Mouse (Mus musculus): Measurements from ENCODE around the gene Tnfsfm13.
"Not testable (repeated sequence)": the region's sequence is repeated elsewhere in the genome, so short reads cannot be mapped to it uniquely, and the experiment has no call there.

The Tnfsfm13 gene

DNA sequence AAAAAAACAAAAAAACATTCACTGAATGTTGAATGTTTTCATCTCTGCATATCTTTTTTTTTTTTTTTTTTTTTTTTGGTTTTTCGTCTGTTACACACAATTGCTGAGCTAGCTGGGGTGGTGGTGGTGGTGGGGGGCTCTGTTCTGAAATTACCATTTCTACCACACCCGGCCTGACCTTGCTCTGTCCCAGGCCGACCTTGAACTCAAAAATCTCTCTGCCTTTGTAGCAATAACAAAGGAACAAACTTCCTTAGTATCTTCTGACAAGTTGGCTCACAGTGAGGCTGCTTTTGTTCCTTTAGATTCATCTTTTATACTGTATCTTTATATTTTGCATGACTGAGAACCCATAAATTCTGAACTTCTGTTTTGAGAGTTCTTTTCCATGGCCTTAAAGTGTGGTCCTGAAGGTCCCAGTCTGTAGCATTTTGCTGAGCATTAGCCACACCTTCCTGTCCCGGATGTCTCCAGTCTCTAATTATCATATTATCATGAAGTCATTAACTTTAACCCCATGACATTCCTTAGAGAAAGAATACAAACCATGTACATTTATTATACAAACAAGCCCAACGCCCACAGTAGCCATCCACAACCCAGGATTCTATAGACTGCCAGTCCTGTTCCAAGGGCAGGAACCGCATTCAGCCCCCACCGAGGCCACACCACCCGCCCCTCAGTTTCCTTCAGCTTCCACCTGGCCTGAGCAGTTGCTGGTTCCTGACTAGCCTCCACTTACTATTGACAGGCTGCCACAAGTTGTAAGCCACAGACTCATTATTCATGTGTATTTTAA lies 8.1 kb upstream of the Tnfsfm13 start:
- no peak for DNase-seq

GRCm38 (mm10) chr11:69703381-69703780 lies 7.5 kb upstream of the Tnfsfm13 start:
- not testable (repeated sequence) for DNase-seq

GRCm38 (mm10) chr11:69702886-69703285 lies 7.0 kb upstream of the Tnfsfm13 start:
- DNase-seq: not testable (repeated sequence)

- DNase-seq: no peak
Observed at GRCm38 (mm10) chr11:69699595-69699994, 3.7 kb upstream of the Tnfsfm13 start.

GRCm38 (mm10) chr11:69698574-69698973 lies 2.7 kb upstream of the Tnfsfm13 start:
- DNase-seq: no peak

GRCm38 (mm10) chr11:69697396-69697795 lies 1.5 kb upstream of the Tnfsfm13 start:
- DNase-seq: no peak

- DNase-seq: no peak
Observed at GRCm38 (mm10) chr11:69695046-69695360, 895 bp downstream of the Tnfsfm13 start.

- no peak for DNase-seq
Observed at GRCm38 (mm10) chr11:69693421-69693965, 2.4 kb downstream of the Tnfsfm13 start.

DNA sequence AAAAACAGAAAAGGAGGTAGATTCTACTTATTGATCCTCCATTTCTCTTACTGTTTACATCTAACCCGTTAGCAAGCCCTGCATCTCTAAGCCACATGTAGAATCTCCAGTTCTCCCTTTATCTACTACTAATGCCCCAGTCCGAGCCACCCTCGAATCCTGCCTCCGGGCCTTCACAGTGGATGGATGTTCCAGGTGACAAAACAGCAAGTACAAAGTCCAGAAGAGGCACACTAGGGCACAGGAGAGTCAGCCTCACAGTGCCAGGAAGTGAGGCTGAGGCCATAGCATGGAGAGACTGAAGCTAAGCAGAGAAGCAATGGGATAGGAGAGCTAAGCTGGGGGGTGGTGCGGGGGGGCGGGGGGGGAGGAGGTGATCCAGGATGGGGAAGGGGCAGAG lies 3.0 kb downstream of the Tnfsfm13 start:
- no peak for DNase-seq

DNA sequence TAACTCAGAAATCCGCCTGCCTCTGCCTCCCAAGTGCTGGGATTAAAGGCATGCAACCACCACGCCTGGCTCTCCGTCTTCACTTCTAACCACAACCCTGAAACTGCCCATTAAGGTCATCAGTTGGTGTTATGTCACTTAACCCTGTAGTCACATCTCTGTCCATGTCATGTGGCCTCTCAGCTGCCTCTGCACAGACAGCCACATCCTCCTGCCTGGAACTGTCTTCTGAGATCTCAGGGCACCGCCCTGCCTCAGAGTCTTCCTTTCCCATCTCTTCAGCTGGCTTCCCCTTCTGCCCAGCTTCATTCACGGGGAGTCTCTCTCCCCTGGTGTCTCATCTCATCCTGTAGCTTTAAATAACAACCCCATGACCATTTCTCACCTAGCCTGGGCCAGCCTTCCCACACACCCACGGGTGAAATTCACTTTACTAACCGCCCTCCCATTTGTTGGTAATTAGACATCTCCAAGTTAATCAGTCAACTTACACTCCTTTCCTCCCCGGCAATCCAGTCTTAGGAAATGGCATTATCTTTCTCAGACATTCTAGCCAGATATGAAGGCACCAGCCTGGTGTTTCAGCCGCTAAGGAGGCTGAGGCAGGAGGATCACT lies 3.6 kb downstream of the Tnfsfm13 start:
- DNase-seq: no peak

GRCm38 (mm10) chr11:69689891-69690290 lies 6.0 kb downstream of the Tnfsfm13 start:
- no peak for DNase-seq

GRCm38 (mm10) chr11:69687061-69687460 lies 8.8 kb downstream of the Tnfsfm13 start:
- peak in 1 of 2 experiments; percentile 50 for DNase-seq

DNA sequence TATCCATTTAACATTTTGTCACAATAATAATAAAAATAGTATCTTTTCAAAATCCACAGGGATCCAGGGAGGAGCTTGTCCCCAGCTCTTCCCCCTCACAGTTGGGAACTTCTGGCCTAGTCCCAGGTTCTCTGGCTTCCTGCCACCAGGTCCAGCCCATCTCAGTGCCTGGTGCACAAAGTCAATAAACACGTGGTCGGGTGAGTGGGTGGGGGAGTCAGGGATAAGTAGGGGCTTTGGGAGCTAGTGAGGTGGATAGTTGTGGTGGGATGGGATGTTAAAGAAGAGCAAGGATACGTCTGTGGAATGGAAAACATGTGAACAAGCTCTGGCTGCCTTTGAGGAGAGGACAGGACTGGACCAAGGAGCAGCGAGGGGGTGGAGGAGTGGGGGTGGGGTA lies 9.5 kb downstream of the Tnfsfm13 start:
- DNase-seq: peak; percentile 88 to 91

DNA sequence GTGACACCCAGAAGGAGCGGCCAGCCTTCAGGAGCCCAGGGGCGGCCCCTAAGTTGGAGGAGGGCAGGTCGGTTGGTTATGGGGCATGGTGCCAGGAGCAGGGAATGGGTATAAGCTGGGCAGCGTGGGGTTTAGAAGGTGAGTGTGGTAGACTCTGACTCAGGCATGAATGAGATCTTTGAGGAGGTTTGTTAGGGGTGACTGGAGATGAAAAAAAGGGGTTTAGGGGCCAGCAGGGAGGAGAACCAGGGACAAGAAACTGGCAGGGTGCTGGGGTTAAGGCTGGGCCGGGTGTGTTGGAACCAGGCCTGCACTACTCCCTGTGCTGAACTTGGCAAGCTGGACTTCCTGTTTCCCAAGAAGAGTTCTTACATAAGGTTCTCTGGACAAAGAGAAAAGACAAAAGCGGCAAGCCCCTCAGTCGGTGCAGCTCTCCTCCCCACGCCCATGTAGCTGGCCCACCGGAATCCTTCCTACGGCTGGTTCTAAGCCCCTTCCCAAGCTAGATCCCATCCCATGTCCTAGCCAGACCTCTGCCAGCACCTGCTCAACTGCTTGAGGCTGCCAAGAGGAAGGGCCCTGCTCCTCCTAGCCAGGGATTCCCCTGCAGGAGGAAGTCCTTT lies 10.3 kb downstream of the Tnfsfm13 start, which contains the start of gene Tnfsf13:
Tnfsf13 (minus strand) TSS at position 259 of the 623 bp plus-strand sequence.
- peak; percentile 86 to 88 for DNase-seq

GRCm38 (mm10) chr11:69684936-69685335 lies 11.0 kb downstream of the Tnfsfm13 start:
- DNase-seq: peak; percentile 52 to 56

DNA sequence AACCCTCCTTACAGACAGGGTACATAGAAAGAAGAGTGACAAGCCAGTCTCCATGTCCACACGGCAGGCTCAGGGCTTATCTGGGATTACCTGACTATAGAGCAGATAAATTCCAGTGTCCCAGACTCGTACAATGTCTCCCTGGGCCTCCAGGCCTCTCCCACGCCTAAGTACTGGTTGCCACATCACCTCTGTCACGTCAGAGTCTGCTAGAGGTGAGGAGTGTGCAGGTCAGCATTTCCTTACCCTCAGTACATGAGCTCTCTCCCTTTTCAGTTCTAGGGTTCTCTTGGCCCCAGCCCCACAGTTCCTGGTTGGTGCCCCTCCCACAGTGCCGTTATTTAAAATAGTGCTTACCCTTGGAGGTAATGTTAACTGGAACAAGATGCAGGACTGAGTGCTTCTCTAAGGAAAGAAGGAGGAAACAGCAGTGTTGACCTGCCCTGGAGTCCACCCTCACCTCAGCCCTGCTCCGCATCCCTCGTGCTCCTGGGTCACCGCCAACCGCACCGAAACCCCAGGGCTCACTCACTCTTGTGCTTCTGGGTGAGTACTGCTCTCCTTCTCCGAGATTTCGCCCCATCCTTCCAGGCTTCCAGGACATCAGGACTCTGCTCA lies 11.7 kb downstream of the Tnfsfm13 start:
- DNase-seq: peak; percentile 40 to 61

GRCm38 (mm10) chr11:69683576-69683975 lies 12.3 kb downstream of the Tnfsfm13 start:
- no peak for DNase-seq

DNA sequence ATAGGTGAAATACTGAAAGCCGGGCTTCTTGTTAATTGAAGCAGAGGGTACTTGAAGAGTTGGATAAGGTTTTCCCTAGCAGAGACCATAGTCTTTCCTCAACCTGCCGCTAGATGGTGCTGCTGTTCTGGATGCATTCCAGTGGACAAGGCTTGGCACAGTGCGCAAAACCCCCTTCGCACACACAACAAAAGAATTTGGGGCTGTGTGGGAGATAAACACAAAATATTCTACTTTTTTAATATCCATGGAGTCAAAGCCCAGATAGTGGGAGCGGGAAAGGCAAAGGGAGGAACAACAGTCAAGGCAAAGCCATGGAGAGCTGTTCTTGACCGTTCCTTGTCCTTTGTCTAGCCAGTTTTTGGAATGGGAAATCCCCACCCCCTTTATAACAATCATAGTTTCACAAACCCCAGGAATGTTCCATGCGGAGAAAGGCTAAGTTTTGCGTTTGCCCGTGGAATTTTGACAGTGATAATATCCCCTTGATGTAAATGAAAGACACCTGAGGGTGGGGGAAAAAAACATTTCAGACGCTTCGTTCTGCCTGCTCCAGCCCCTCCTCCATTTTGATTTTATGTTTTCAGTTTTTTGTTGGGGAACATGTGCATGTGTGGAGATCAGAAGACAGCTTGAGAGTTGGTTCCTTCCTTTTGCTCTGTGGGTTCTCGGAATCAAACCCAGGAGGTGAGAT lies 12.9 kb downstream of the Tnfsfm13 start:
- DNase-seq: peak; percentile 94 to 95

DNA sequence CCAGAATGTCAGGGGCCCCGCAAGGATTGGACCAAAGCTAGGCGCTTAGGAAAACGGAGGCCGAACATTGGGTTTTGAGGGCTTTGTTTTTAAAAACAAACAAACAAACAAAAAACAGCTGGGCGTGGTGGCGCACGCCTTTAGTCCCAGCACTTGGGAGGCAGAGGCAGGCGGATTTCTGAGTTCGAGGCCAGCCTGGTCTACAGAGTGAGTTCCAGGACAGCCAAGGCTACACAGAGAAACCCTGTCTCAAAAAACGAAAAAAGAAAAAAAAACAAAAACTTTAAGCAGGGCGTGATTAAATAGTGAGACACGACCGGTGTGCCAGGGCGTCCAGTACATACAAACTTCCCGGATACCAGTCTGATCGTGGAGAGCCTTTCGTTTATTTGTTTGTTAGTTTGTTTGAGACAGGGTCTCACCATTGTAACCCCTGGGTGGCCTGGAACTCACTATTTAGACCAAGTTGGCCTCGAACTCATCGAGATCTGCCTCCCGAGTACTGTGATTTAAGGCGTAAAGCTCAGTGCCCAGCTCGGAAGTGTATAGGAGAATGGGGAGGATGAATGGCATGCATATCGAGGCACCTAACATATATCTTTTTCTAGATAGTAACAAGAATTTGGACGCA lies 13.6 kb downstream of the Tnfsfm13 start:
- peak; percentile 35 to 42 for DNase-seq

- peak; percentile 97 to 98 for DNase-seq
Observed at GRCm38 (mm10) chr11:69681314-69682208, 14.3 kb downstream of the Tnfsfm13 start, which contains the start of gene Senp3. TSS of gene Senp3 (minus strand) at chr11:69682084.
